Mouse (Mus musculus) limb, embryonic 15.5 days (tissue): Measurements from ENCODE around the gene Atp6v0e2. TPM values are rescaled to one million over a fixed set of nuclear protein-coding genes. Genes with fewer than 3 reads are reported as not detected.

Source experiments
- ATAC-seq: fragments of 200-750 bp; cut with Nextera tagmentation; 2 replicates; pipeline ENCODE4 v1.8.0; 2017; ENCODE audit warnings: low read depth, moderate TSS enrichment; ENCODE audit not compliant: insufficient number of reproducible peaks, low FRiP score, low TSS enrichment
- H3K27ac ChIP-seq: fragments of 300-500 bp; sonication (generic); 2 replicates; pipeline ENCODE4 v1.5.1; 2015; ENCODE audit warnings: moderate library complexity, mild to moderate bottlenecking, inconsistent platforms
- H3K27me3 ChIP-seq: fragments of 300-500 bp; sonication (generic); 2 replicates; pipeline ENCODE4 v1.6.1; 2015; ENCODE audit warnings: inconsistent platforms
- H3K36me3 ChIP-seq: fragments of 300-500 bp; sonication (generic); 2 replicates; pipeline ENCODE4 v1.6.1; 2015; ENCODE audit warnings: inconsistent platforms
- H3K4me1 ChIP-seq: fragments of 300-500 bp; sonication (generic); 2 replicates; pipeline ENCODE4 v1.6.1; 2015; ENCODE audit warnings: inconsistent platforms
- H3K4me2 ChIP-seq: fragments of 300-500 bp; sonication (generic); 2 replicates; pipeline ENCODE4 v1.6.1; 2015; ENCODE audit warnings: mild to moderate bottlenecking, inconsistent platforms
- H3K4me3 ChIP-seq: fragments of 300-500 bp; sonication (generic); 2 replicates; pipeline ENCODE4 v1.5.1; 2015; ENCODE audit warnings: mild to moderate bottlenecking, inconsistent platforms
- H3K9ac ChIP-seq: fragments of 300-500 bp; sonication (generic); 2 replicates; pipeline ENCODE4 v1.6.1; 2015; ENCODE audit warnings: inconsistent platforms
- H3K9me3 ChIP-seq: fragments of 300-500 bp; sonication (generic); 2 replicates; pipeline ENCODE4 v1.6.1; 2016; ENCODE audit warnings: inconsistent platforms
- WGBS: fragments of 180-500 bp; shearing (Covaris S2); methylation state at CpG from one replicate; pipeline ENCODE4 v1.1.7; 2015; 5-methylcytosine and 5-hydroxymethylcytosine counted together
- polyA plus RNA-seq: library from polyadenylated mRNA; unstranded; fragments of >200 nt; fragmentation: Nextera tagmentation; extraction: Ambion mirVana; gene quantifications from 2 replicates; pipeline ENCODE4 v1.2.1, GENCODE M21; 2015

Gene Atp6v0e2
- polyA plus RNA-seq = 12.2 and 13.7 TPM in 2 replicates

DNA sequence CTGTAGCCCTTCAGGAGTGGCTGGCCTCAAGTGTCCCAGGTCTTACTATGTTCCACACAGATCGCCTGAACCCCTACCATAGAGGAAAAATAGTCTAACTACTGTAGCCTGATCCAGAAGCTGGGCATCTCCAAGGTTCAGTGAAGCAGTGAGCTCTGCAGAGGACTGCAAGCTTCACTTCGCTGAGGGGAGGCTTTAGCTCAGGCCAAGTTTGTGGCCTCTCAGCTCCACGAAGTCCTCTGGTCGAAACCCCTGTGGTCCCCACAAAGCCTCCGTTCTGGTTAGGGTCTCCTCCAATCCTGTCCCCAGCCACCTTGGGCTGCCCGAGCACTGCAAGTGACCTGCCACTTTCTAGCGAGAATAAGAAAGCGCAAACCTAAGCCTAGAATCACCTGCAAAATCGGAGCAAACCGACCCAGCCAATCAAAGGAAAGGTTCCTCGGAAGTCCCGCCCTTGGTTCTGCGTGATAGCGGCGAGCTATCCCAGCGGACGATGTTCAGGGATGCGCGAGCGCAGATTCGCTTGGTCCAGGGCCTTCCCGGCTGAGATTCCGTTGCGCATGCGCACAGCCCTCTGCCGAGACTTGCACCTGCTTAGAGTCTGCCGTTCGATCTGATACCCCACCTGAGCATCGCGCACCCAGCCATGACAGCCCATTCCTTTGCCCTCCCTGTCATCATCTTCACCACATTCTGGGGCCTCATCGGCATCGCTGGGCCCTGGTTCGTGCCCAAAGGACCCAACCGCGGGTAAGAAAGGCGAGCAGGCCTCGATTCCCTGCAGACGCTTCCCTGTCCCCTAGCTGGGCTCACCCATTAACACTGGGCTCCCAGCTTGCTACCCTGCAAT, at the start of gene Atp6v0e2:
Atp6v0e2 (plus strand) TSS at position 511 of the 850 bp plus-strand sequence.
- Histone ChIP-seq H3K4me1 (peaks cover 26% of the 10 kb centered on the region), H3K9me3 (no peaks in the 10 kb centered on the region), H3K4me3 (peak within 1 kb of the TSS; percentile 37), H3K4me2 (peak within 1 kb of the TSS; percentile 62), H3K36me3 (peaks cover 16% of the 10 kb centered on the region), H3K27me3 (no peaks in the 10 kb centered on the region), H3K9ac (peak within 1 kb of the TSS; percentile 31), H3K27ac (no peak within 1 kb of the TSS)
- WGBS = 7% methylated on average over 38 of the region's 38 CpGs
- ATAC-seq = 0 out of 2 replicates have a peak, but pooled peaks have one; percentile 32

- Histone ChIP-seq H3K4me2 (peak overlapping the region; percentile 73), H3K27me3 (no peaks in the 10 kb centered on the region), H3K9ac (0 out of 2 replicates have a peak overlapping the region, but pooled peaks have one; percentile 26), H3K27ac (0 out of 2 replicates have a peak overlapping the region, but pooled peaks have one; percentile 11), H3K4me3 (peak overlapping the region; percentile 39), H3K4me1 (peaks cover 20% of the 10 kb centered on the region), H3K9me3 (no peaks in the 10 kb centered on the region), H3K36me3 (no peaks in the 10 kb centered on the region)
- 13% methylated on average over 16 of the region's 25 CpGs for WGBS
- no peak for ATAC-seq
These were observed 49.4 kb upstream of the Atp6v0e2 start for GRCm38 (mm10) chr6:48487747-48488725.

DNA sequence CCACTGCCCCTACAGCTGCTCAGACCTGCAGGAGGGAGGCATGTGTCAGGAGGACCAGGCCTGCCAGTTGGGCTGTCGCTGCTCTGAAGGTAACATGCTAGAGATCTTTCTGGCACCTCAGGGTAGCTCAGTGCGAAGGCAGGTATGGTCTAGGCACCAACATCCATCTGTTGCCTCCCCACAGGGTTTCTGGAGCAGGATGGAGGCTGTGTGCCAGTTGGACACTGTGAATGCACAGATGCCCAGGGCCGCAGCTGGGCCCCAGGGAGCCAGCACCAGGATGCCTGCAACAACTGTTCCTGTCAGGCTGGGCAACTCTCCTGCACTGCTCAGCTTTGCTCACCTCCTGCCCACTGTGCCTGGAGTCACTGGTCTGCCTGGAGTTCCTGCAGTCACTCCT, 47.7 kb upstream of the Atp6v0e2 start:
- no peaks in the 10 kb centered on the region for H3K9me3 ChIP-seq
- ATAC-seq = no peak
- H3K27ac ChIP-seq = no peak overlapping the region
- H3K4me3 ChIP-seq = no peak overlapping the region
- no peaks in the 10 kb centered on the region for H3K27me3 ChIP-seq
- no peak overlapping the region for H3K9ac ChIP-seq
- peaks cover 15% of the 10 kb centered on the region for H3K4me1 ChIP-seq
- H3K36me3 ChIP-seq = no peaks in the 10 kb centered on the region
- H3K4me2 ChIP-seq = no peak overlapping the region
- WGBS = 83% methylated on average over 3 of the region's 3 CpGs

DNA sequence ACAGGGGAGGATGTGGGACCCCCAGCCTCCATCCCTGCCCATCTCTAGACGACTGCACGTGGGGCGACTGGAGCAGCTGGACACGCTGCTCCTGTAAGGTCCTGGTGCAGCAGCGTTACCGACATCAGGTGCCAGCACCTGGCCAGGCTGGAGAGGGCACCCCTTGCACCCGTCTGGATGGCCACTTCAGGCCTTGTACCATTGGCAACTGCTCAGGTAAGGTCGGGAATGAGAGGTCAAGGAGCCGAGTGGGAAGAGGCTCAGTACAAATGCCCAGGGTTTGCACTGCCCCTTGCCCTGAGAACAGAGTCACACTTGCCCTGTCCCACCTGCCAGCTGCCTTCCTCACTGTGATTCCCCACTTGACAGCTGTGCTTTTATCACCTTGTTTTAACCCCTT, 46.1 kb upstream of the Atp6v0e2 start:
- no peaks in the 10 kb centered on the region for H3K27me3 ChIP-seq
- no peak overlapping the region for H3K27ac ChIP-seq
- H3K4me3 ChIP-seq = no peak overlapping the region
- H3K9ac ChIP-seq = no peak overlapping the region
- no peaks in the 10 kb centered on the region for H3K9me3 ChIP-seq
- 60% methylated on average over 9 of the region's 9 CpGs for WGBS
- no peaks in the 10 kb centered on the region for H3K36me3 ChIP-seq
- no peak for ATAC-seq
- peaks cover 15% of the 10 kb centered on the region for H3K4me1 ChIP-seq
- H3K4me2 ChIP-seq = no peak overlapping the region

DNA sequence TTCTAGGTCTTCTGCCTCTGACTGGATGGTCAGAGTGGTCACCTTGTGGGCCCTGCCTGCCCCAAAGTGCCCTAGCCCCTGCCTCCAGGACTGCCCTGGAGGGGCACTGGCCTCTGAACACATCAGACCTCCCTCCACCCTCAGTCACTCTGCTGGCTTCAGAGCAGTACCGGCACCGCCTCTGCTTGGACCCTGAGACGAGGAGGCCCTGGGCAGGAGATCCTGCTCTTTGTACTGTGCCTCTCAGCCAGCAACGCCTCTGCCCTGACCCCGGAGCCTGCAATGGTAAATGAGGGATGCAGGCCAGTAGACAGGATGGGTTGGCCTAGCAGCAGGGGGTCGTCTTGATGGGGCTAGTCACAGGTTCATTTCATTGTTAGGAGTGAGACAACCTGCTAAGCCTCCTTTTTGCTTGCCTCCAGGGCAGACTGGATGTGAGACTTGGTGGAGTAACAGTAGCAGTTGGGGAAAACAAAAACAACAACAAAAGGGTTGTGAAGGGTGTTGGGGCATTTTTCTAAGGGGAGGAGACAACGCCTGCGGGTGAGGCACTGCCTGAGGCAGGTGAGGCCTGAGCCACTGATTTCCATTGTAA, 44.2 kb upstream of the Atp6v0e2 start:
- Histone ChIP-seq H3K9me3 (no peaks in the 10 kb centered on the region), H3K4me2 (no peak overlapping the region), H3K27ac (no peak overlapping the region), H3K27me3 (no peaks in the 10 kb centered on the region), H3K36me3 (no peaks in the 10 kb centered on the region), H3K4me1 (peaks cover 6% of the 10 kb centered on the region), H3K4me3 (no peak overlapping the region), H3K9ac (no peak overlapping the region)
- WGBS = 28% methylated on average over 8 of the region's 8 CpGs
- no peak for ATAC-seq

DNA sequence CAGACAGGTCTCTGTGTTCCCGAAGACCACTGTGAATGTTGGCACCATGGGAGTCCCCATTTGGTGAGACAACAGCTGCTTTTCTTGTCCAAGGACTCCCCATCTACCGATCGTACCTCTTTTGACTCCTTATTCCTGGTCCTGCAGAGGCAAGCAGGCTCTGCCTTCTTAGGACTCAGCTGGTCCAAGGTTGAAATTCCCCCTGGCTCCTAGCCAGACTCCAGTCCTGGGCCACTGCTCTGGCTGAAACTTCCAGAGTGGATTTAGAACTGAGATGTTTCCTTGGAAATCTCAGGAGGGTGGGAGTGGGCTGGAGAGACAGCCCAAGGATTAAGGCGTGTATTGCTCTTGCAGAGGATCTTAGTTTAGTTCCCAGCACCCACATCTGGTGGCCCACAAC, 39.9 kb upstream of the Atp6v0e2 start:
- Histone ChIP-seq H3K9ac (no peak overlapping the region), H3K4me1 (no peaks in the 10 kb centered on the region), H3K4me3 (no peak overlapping the region), H3K36me3 (no peaks in the 10 kb centered on the region), H3K4me2 (no peak overlapping the region), H3K27ac (no peak overlapping the region), H3K27me3 (no peaks in the 10 kb centered on the region), H3K9me3 (no peaks in the 10 kb centered on the region)
- no peak for ATAC-seq
- WGBS = 91% methylated on average over 4 of the region's 4 CpGs

GRCm38 (mm10) chr6:48503847-48504240, 33.6 kb upstream of the Atp6v0e2 start:
- H3K4me2 ChIP-seq = 0 out of 2 replicates have a peak overlapping the region, but pooled peaks have one; percentile 74
- H3K9ac ChIP-seq = no peak overlapping the region
- peaks cover 9% of the 10 kb centered on the region for H3K4me1 ChIP-seq
- H3K9me3 ChIP-seq = no peaks in the 10 kb centered on the region
- ATAC-seq = peak; percentile 44; the same call in 1 of the 2 replicates
- 2% methylated on average over 2 of the region's 2 CpGs for WGBS
- H3K27ac ChIP-seq = no peak overlapping the region
- no peaks in the 10 kb centered on the region for H3K27me3 ChIP-seq
- peak overlapping the region; percentile 71 for H3K4me3 ChIP-seq
- peaks cover 5% of the 10 kb centered on the region; the same call in 1 of the 2 replicates for H3K36me3 ChIP-seq

DNA sequence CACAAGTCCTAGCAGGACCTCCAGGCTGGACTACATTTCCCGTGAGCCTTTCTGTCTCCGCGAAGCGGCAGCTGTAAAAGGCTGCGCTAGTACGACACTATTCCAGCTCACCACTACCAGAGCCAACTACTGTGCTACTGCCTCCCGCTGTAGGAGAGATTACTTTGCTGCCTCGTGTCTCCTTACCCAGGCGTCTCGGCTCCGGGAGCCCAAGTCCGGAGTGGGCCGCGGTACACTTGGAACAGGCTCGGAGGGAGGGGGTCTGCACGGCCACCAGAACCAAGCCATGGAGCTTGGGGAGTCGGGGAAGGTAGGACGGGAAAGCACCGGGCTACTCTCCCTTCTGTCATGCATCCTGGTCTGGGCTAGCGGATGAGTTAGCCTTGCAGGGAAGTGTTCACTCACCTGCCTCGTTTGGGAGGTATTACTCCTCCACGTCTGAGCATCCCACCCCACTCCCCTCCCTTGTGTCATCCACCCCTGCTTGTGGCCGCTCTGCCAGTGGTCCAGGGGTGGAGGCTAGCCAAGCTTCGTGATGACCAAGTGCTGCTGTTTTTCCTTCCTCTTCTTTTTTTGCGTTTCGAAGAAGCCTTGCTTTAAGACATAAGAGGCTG, 33.1 kb upstream of the Atp6v0e2 start:
- Histone ChIP-seq H3K4me3 (peak overlapping the region; percentile 71), H3K36me3 (peaks cover 5% of the 10 kb centered on the region; the same call in 1 of the 2 replicates), H3K4me1 (peaks cover 9% of the 10 kb centered on the region), H3K9ac (peak overlapping the region; percentile 61), H3K27me3 (no peaks in the 10 kb centered on the region), H3K27ac (peak overlapping the region; percentile 91), H3K9me3 (no peaks in the 10 kb centered on the region), H3K4me2 (peak overlapping the region; percentile 74)
- WGBS = under 1% methylated on average over 26 of the region's 26 CpGs
- ATAC-seq = peak; percentile 92

- Histone ChIP-seq H3K36me3 (peaks cover 33% of the 10 kb centered on the region), H3K9ac (no peak overlapping the region), H3K4me3 (no peak overlapping the region), H3K9me3 (no peaks in the 10 kb centered on the region), H3K27me3 (no peaks in the 10 kb centered on the region), H3K27ac (no peak overlapping the region), H3K4me2 (no peak overlapping the region), H3K4me1 (peaks cover 9% of the 10 kb centered on the region)
- WGBS = 69% methylated on average over 4 of the region's 4 CpGs
- ATAC-seq = no peak
These were observed 29.3 kb upstream of the Atp6v0e2 start for GRCm38 (mm10) chr6:48508087-48508486.

DNA sequence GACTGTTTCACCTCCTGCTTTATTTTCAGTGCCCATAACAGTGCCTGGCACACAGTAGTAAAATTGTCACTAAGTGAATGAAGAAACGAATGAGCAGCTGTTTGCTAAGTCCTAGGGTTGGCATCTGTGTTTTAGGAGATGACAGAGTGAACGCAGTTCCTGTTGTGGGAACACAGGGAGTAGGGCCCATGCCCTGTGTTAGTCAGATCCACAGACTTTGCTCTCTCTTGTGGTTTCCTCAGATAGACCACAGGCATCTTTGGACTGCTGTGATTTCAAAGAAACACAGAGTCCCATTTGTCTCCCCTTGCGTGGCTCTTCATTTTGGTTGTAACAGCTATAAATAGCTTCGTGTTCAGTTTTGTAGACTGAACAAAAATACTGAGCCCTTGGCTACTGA, 27.0 kb upstream of the Atp6v0e2 start:
- H3K4me3 ChIP-seq = no peak overlapping the region
- peaks cover 3% of the 10 kb centered on the region for H3K4me1 ChIP-seq
- no peak for ATAC-seq
- H3K36me3 ChIP-seq = peaks cover 56% of the 10 kb centered on the region
- H3K27me3 ChIP-seq = no peaks in the 10 kb centered on the region
- no peak overlapping the region for H3K4me2 ChIP-seq
- H3K9ac ChIP-seq = no peak overlapping the region
- 75% methylated on average over 4 of the region's 4 CpGs for WGBS
- no peaks in the 10 kb centered on the region for H3K9me3 ChIP-seq
- no peak overlapping the region for H3K27ac ChIP-seq

DNA sequence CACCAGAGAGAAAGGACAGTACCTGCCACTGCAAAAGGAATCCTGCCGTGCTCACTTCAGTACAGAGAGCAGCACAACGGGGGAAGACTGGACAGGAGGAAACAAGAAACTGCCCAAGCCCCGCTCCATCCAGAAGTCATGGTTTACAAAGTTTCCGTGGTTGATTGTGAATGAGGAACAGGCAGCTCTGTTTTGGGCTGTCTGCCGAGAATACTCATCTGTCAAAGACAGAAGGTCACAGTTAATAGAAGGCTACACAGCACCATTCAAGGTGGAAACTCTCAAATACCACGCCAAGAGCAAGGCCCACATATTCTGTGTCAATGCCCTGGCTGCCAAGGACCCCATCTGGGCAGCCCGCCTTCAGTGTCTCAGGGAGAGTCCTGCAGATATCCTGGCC, 25.6 kb upstream of the Atp6v0e2 start:
- H3K4me2 ChIP-seq = no peak overlapping the region
- no peak overlapping the region for H3K9ac ChIP-seq
- ATAC-seq = no peak
- no peak overlapping the region for H3K4me3 ChIP-seq
- H3K36me3 ChIP-seq = peaks cover 70% of the 10 kb centered on the region
- H3K27me3 ChIP-seq = no peaks in the 10 kb centered on the region
- H3K9me3 ChIP-seq = no peaks in the 10 kb centered on the region
- H3K4me1 ChIP-seq = no peaks in the 10 kb centered on the region
- 85% methylated on average over 7 of the region's 7 CpGs for WGBS
- H3K27ac ChIP-seq = no peak overlapping the region
